Mouse (Mus musculus): ENCODE results near the gene Smarca1. TPM values are rescaled to one million over a fixed set of nuclear protein-coding genes. Genes with fewer than 3 reads are reported as not detected.

Smarca1 gene
- 25.9 and 28.0 TPM in 2 replicates for polyA plus RNA-seq (2016; fragmentation: Nextera tagmentation; extraction: Ambion mirVana)

GRCm38 (mm10) chrX:47892431-47893024, at the start of gene Smarca1:
Smarca1 (minus strand) TSS chrX:47892974.
- Histone ChIP-seq H3K9me3 (no peaks in the 10 kb centered on the region), H3K9ac (peak within 1 kb of the TSS; percentile 65), H3K27me3 (no peaks in the 10 kb centered on the region), H3K4me2 (peak within 1 kb of the TSS; percentile 58), H3K4me1 (no peaks in the 10 kb centered on the region), H3K27ac (peak within 1 kb of the TSS; percentile 69; the same call in 1 of the 2 replicates), H3K36me3 (replicated peaks) (no peaks in the 10 kb centered on the region), H3K4me3 (replicated peaks) (peak within 1 kb of the TSS; percentile 57)
- WGBS, result 25% methylated on average over 12 of the region's 17 CpGs
- ATAC-seq (ENCODE audit: low FRiP score), result peak; percentile 84

GRCm38 (mm10) chrX:47937740-47938139, 45.0 kb upstream of the Smarca1 start:
- Histone ChIP-seq H3K36me3 (replicated peaks) (no peaks in the 10 kb centered on the region), H3K4me2 (no peak overlapping the region), H3K9me3 (no peaks in the 10 kb centered on the region), H3K27me3 (no peaks in the 10 kb centered on the region), H3K27ac (peak overlapping the region; percentile 25; the same call in 1 of the 2 replicates), H3K9ac (no peak overlapping the region), H3K4me1 (peaks cover 5% of the 10 kb centered on the region; the same call in 1 of the 2 replicates), H3K4me3 (replicated peaks) (no peak overlapping the region)
- 0 out of 2 replicates have a peak, but pooled peaks have one; percentile 30 for ATAC-seq (ENCODE audit: low FRiP score)
- WGBS, result 24% methylated on average over 2 of the region's 2 CpGs

- no peak overlapping the region for H3K9ac ChIP-seq
- ATAC-seq (ENCODE audit: low FRiP score), result no peak
- H3K4me2 ChIP-seq, result no peak overlapping the region
- H3K9me3 ChIP-seq, result no peaks in the 10 kb centered on the region
- no peak overlapping the region for H3K4me3 ChIP-seq (replicated peaks)
- H3K36me3 ChIP-seq (replicated peaks), result no peaks in the 10 kb centered on the region
- H3K27ac ChIP-seq, result no peak overlapping the region
- H3K4me1 ChIP-seq, result peaks cover 5% of the 10 kb centered on the region; the same call in 1 of the 2 replicates
- 55% methylated on average over 5 of the region's 5 CpGs for WGBS
- H3K27me3 ChIP-seq, result no peaks in the 10 kb centered on the region
Measured at GRCm38 (mm10) chrX:47936885-47937284, 44.1 kb upstream of the Smarca1 start.

GRCm38 (mm10) chrX:47934352-47934751, 41.6 kb upstream of the Smarca1 start:
- no peak overlapping the region for H3K27ac ChIP-seq
- H3K36me3 ChIP-seq (replicated peaks), result no peaks in the 10 kb centered on the region
- no peak for ATAC-seq (ENCODE audit: low FRiP score)
- no peaks in the 10 kb centered on the region for H3K27me3 ChIP-seq
- no peak overlapping the region for H3K9ac ChIP-seq
- no peak overlapping the region for H3K4me3 ChIP-seq (replicated peaks)
- peaks cover 5% of the 10 kb centered on the region; the same call in 1 of the 2 replicates for H3K4me1 ChIP-seq
- no peak overlapping the region for H3K4me2 ChIP-seq
- 86% methylated on average over 11 of the region's 11 CpGs for WGBS
- H3K9me3 ChIP-seq, result no peaks in the 10 kb centered on the region

GRCm38 (mm10) chrX:47930449-47930848, 37.7 kb upstream of the Smarca1 start:
- Histone ChIP-seq H3K9me3 (no peaks in the 10 kb centered on the region), H3K4me2 (no peak overlapping the region), H3K27me3 (no peaks in the 10 kb centered on the region), H3K9ac (no peak overlapping the region), H3K36me3 (replicated peaks) (no peaks in the 10 kb centered on the region), H3K4me1 (no peaks in the 10 kb centered on the region), H3K4me3 (replicated peaks) (no peak overlapping the region), H3K27ac (no peak overlapping the region)
- no peak for ATAC-seq (ENCODE audit: low FRiP score)
- WGBS, result 87% methylated on average over 3 of the region's 3 CpGs

GRCm38 (mm10) chrX:47927981-47928380, 35.2 kb upstream of the Smarca1 start:
- H3K27me3 ChIP-seq, result no peaks in the 10 kb centered on the region
- H3K4me1 ChIP-seq, result no peaks in the 10 kb centered on the region
- H3K36me3 ChIP-seq (replicated peaks), result no peaks in the 10 kb centered on the region
- WGBS, result 68% methylated on average over 3 of the region's 3 CpGs
- no peak overlapping the region for H3K9ac ChIP-seq
- no peak overlapping the region for H3K4me2 ChIP-seq
- no peak overlapping the region for H3K4me3 ChIP-seq (replicated peaks)
- no peaks in the 10 kb centered on the region for H3K9me3 ChIP-seq
- ATAC-seq (ENCODE audit: low FRiP score), result no peak
- no peak overlapping the region for H3K27ac ChIP-seq

- Histone ChIP-seq H3K4me1 (no peaks in the 10 kb centered on the region), H3K4me2 (no peak overlapping the region), H3K27me3 (no peaks in the 10 kb centered on the region), H3K9ac (no peak overlapping the region), H3K9me3 (no peaks in the 10 kb centered on the region), H3K27ac (no peak overlapping the region), H3K4me3 (replicated peaks) (no peak overlapping the region), H3K36me3 (replicated peaks) (no peaks in the 10 kb centered on the region)
- ATAC-seq (ENCODE audit: low FRiP score), result no peak
- WGBS, result 90% methylated on average over 5 of the region's 5 CpGs
Measured at GRCm38 (mm10) chrX:47920541-47920940, 27.8 kb upstream of the Smarca1 start.

- no peaks in the 10 kb centered on the region for H3K9me3 ChIP-seq
- H3K4me3 ChIP-seq (replicated peaks), result no peak overlapping the region
- H3K4me2 ChIP-seq, result no peak overlapping the region
- no peak for ATAC-seq (ENCODE audit: low FRiP score)
- 82% methylated on average over 1 of the region's 1 CpGs for WGBS
- H3K9ac ChIP-seq, result no peak overlapping the region
- H3K27ac ChIP-seq, result no peak overlapping the region
- H3K4me1 ChIP-seq, result peaks cover 5% of the 10 kb centered on the region
- H3K27me3 ChIP-seq, result no peaks in the 10 kb centered on the region
- no peaks in the 10 kb centered on the region for H3K36me3 ChIP-seq (replicated peaks)
Measured at GRCm38 (mm10) chrX:47916831-47917230, 24.1 kb upstream of the Smarca1 start.

GRCm38 (mm10) chrX:47913543-47913938, 20.8 kb upstream of the Smarca1 start:
- peaks cover 5% of the 10 kb centered on the region for H3K4me1 ChIP-seq
- no peaks in the 10 kb centered on the region for H3K36me3 ChIP-seq (replicated peaks)
- H3K4me2 ChIP-seq, result no peak overlapping the region
- H3K9me3 ChIP-seq, result no peaks in the 10 kb centered on the region
- H3K27me3 ChIP-seq, result no peaks in the 10 kb centered on the region
- 82% methylated on average over 7 of the region's 7 CpGs for WGBS
- ATAC-seq (ENCODE audit: low FRiP score), result no peak
- no peak overlapping the region for H3K9ac ChIP-seq
- H3K4me3 ChIP-seq (replicated peaks), result no peak overlapping the region
- no peak overlapping the region for H3K27ac ChIP-seq

GRCm38 (mm10) chrX:47912904-47913542, 20.2 kb upstream of the Smarca1 start:
- H3K36me3 ChIP-seq (replicated peaks), result no peaks in the 10 kb centered on the region
- peak overlapping the region; percentile 47; the same call in 1 of the 2 replicates for H3K9ac ChIP-seq
- ATAC-seq (ENCODE audit: low FRiP score), result no peak
- H3K4me3 ChIP-seq (replicated peaks), result peak overlapping the region; percentile 62
- WGBS, result 22% methylated on average over 8 of the region's 8 CpGs
- H3K27me3 ChIP-seq, result no peaks in the 10 kb centered on the region
- no peaks in the 10 kb centered on the region for H3K9me3 ChIP-seq
- H3K4me2 ChIP-seq, result peak overlapping the region; percentile 55
- no peak overlapping the region for H3K27ac ChIP-seq
- peaks cover 5% of the 10 kb centered on the region for H3K4me1 ChIP-seq

- peak; percentile 92 for ATAC-seq (ENCODE audit: low FRiP score)
- peak within 1 kb of the TSS; percentile 83 for H3K9ac ChIP-seq
- no peaks in the 10 kb centered on the region for H3K27me3 ChIP-seq
- peaks cover 5% of the 10 kb centered on the region for H3K4me1 ChIP-seq
- 16% methylated on average over 33 of the region's 35 CpGs for WGBS
- no peaks in the 10 kb centered on the region for H3K36me3 ChIP-seq (replicated peaks)
- H3K4me3 ChIP-seq (replicated peaks), result peak within 1 kb of the TSS; percentile 62
- peak within 1 kb of the TSS; percentile 55 for H3K4me2 ChIP-seq
- no peaks in the 10 kb centered on the region for H3K9me3 ChIP-seq
- peak within 1 kb of the TSS; percentile 77 for H3K27ac ChIP-seq
Measured at GRCm38 (mm10) chrX:47912306-47912792, 19.6 kb upstream of the Smarca1 start, which contains the start of gene Ocrl. Ocrl (plus strand) TSS chrX:47912387.

- H3K9me3 ChIP-seq, result no peaks in the 10 kb centered on the region
- H3K4me3 ChIP-seq (replicated peaks), result peak overlapping the region; percentile 57
- WGBS, result 23% methylated on average over 20 of the region's 36 CpGs
- H3K27ac ChIP-seq, result peak overlapping the region; percentile 69; the same call in 1 of the 2 replicates
- peak overlapping the region; percentile 65 for H3K9ac ChIP-seq
- H3K36me3 ChIP-seq (replicated peaks), result no peaks in the 10 kb centered on the region
- no peaks in the 10 kb centered on the region for H3K4me1 ChIP-seq
- peak; percentile 84 for ATAC-seq (ENCODE audit: low FRiP score)
- H3K27me3 ChIP-seq, result no peaks in the 10 kb centered on the region
- peak overlapping the region; percentile 58 for H3K4me2 ChIP-seq
Measured at GRCm38 (mm10) chrX:47891907-47892430, 805 bp downstream of the Smarca1 start.
